ENCODE assay signal across 27 mouse cellular contexts in genomic region chr2:171822156-171822555, GRCm38 (mm10).
DNase-seq lines count a peak whose midpoint lies in the region; ATAC-seq and TF ChIP-seq lines count a peak whose summit lies in the region.
"Had no signal": no experiment of that assay in that cellular context is flagged by ENCODE, and none has a peak within 500 bp of the region (broad histone marks: within the 10 kb centered on the region; RNA-seq: fewer than 3 reads in every experiment).

No protein-coding gene starts in this region.

- TF ChIP-seq CTCF in hindbrain, postnatal 0 days (IDR thresholded peaks at IDR 0.05; ENCODE audit: low read depth) = no peak

- no peaks in the 10 kb centered on the region for H3K27me3 ChIP-seq in hindbrain, postnatal 0 days (ENCODE audit: insufficient read depth, low read length)
- H3K27me3 ChIP-seq in hindbrain, embryonic 11.5 days (ENCODE audit: control insufficient read depth, insufficient read depth, low read length) = no peaks in the 10 kb centered on the region
- H3K27me3 ChIP-seq: CH12.LX; embryonic facial prominence, embryonic 15.5 days; forebrain, embryonic 12.5 days; limb, embryonic 12.5 days; liver, embryonic 15.5 days; midbrain, embryonic 12.5 days; neural tube, embryonic 13.5 days; stomach, embryonic 15.5 days had no signal

- no peak overlapping the region for H3K27ac ChIP-seq in hindbrain, postnatal 0 days
- no peak overlapping the region for H3K27ac ChIP-seq in hindbrain, embryonic 11.5 days (ENCODE audit: low read depth, low read length)
- H3K27ac ChIP-seq: embryonic facial prominence, embryonic 10.5 days; embryonic facial prominence, embryonic 15.5 days; forebrain, embryonic 12.5 days; hindbrain, embryonic 14.5 days; left cerebral cortex, adult 2 months; limb, embryonic 12.5 days; liver, embryonic 15.5 days; midbrain, embryonic 12.5 days; neural tube, embryonic 13.5 days; stomach, embryonic 15.5 days had no signal

- peak; percentile 16 to 25 for DNase-seq in cerebellum, postnatal 10 days
- no peak for DNase-seq in cerebellum, adult 9-10 months
- DNase-seq in heart, adult 11 months = peak; percentile 93
- no peak for DNase-seq in heart, postnatal 10 days
- DNase-seq in hindbrain, postnatal 0 days (ENCODE audit: low spot score) = peak; percentile 40
- DNase-seq in hindbrain, embryonic 11.5 days (ENCODE audit: low spot score) = no peak
- peak; percentile 43 for DNase-seq in gastrocnemius, postnatal 25 days
- no peak for DNase-seq in right cerebral cortex, postnatal 36 days (ENCODE audit: low spot score in 2 of 2)
- DNase-seq: adrenal gland, postnatal 10 days; cerebellum, adult 18-20 months; cerebellum, postnatal 25 days; heart, postnatal 36 days; kidney, adult 11 months; kidney, postnatal 25 days; lung, embryonic 14.5 days had no signal

- no peaks in the 10 kb centered on the region for H3K36me3 ChIP-seq in hindbrain, postnatal 0 days (ENCODE audit: insufficient read depth, low read length)
- no peaks in the 10 kb centered on the region for H3K36me3 ChIP-seq in hindbrain, embryonic 11.5 days (ENCODE audit: control insufficient read depth, insufficient read depth, low read length)
- H3K36me3 ChIP-seq: embryonic facial prominence, embryonic 10.5 days; embryonic facial prominence, embryonic 15.5 days; forebrain, embryonic 12.5 days; limb, embryonic 12.5 days; liver, embryonic 15.5 days; midbrain, embryonic 12.5 days; neural tube, embryonic 13.5 days; stomach, embryonic 15.5 days had no signal

- intact Hi-C loops in heart, postnatal 10 days (cut with DNase I) = no loop called here

- H3K4me1 ChIP-seq in hindbrain, postnatal 0 days (ENCODE audit: insufficient read depth, low read length) = no peaks in the 10 kb centered on the region
- no peaks in the 10 kb centered on the region for H3K4me1 ChIP-seq in hindbrain, embryonic 11.5 days (replicated peaks; ENCODE audit: control insufficient read depth, insufficient read depth, low read length)
- H3K4me1 ChIP-seq: embryonic facial prominence, embryonic 10.5 days; embryonic facial prominence, embryonic 15.5 days; forebrain, embryonic 12.5 days; limb, embryonic 12.5 days; liver, embryonic 15.5 days; midbrain, embryonic 12.5 days; neural tube, embryonic 13.5 days; stomach, embryonic 15.5 days had no signal

- no peak overlapping the region for H3K4me2 ChIP-seq in hindbrain, postnatal 0 days (ENCODE audit: low read depth, low read length)
- H3K4me2 ChIP-seq in hindbrain, embryonic 11.5 days (replicated peaks; ENCODE audit: low read depth, low read length) = no peak overlapping the region
- H3K4me2 ChIP-seq: embryonic facial prominence, embryonic 15.5 days; forebrain, embryonic 12.5 days; hindbrain, embryonic 14.5 days; limb, embryonic 12.5 days; liver, embryonic 15.5 days; lung, embryonic 14.5 days; midbrain, embryonic 12.5 days; neural tube, embryonic 13.5 days; stomach, embryonic 15.5 days had no signal

- H3K4me3 ChIP-seq in hindbrain, postnatal 0 days (ENCODE audit: low read length) = no peak overlapping the region
- H3K4me3 ChIP-seq in hindbrain, embryonic 11.5 days (ENCODE audit: low read depth, low read length) = no peak overlapping the region
- H3K4me3 ChIP-seq: embryonic facial prominence, embryonic 10.5 days; embryonic facial prominence, embryonic 15.5 days; forebrain, embryonic 12.5 days; left cerebral cortex, adult 2 months; limb, embryonic 12.5 days; liver, embryonic 15.5 days; midbrain, embryonic 12.5 days; neural tube, embryonic 13.5 days; stomach, embryonic 15.5 days had no signal

- no peak for ATAC-seq in hindbrain, postnatal 0 days
- no peak for ATAC-seq in hindbrain, embryonic 11.5 days (ENCODE audit: low FRiP score)
- ATAC-seq: inflammation-experienced regulatory T-cells, adult 6 months had no signal

- no peak overlapping the region for H3K9ac ChIP-seq in hindbrain, postnatal 0 days (replicated peaks; ENCODE audit: low read length)
- no peak overlapping the region for H3K9ac ChIP-seq in hindbrain, embryonic 11.5 days (ENCODE audit: low read depth, low read length)
- H3K9ac ChIP-seq: embryonic facial prominence, embryonic 15.5 days; forebrain, embryonic 12.5 days; hindbrain, embryonic 14.5 days; limb, embryonic 12.5 days; liver, embryonic 15.5 days; lung, embryonic 14.5 days; midbrain, embryonic 12.5 days; neural tube, embryonic 13.5 days; stomach, embryonic 15.5 days had no signal

- WGBS in hindbrain, postnatal 0 days = 50% methylated on average over 6 of the region's 6 CpGs
- 91% methylated on average over 6 of the region's 6 CpGs for WGBS in hindbrain, embryonic 11.5 days

- H3K9me3 ChIP-seq in hindbrain, postnatal 0 days (ENCODE audit: low read length) = no peaks in the 10 kb centered on the region
- no peaks in the 10 kb centered on the region for H3K9me3 ChIP-seq in hindbrain, embryonic 11.5 days (ENCODE audit: control insufficient read depth, low read length)
- H3K9me3 ChIP-seq: embryonic facial prominence, embryonic 10.5 days; embryonic facial prominence, embryonic 15.5 days; forebrain, embryonic 12.5 days; limb, embryonic 12.5 days; liver, embryonic 15.5 days; midbrain, embryonic 12.5 days; neural tube, embryonic 13.5 days; stomach, embryonic 15.5 days had no signal

Comparison
In these comparisons a context has a peak if more than half of its experiments do, and no peak if none do; other contexts are left out.
1. DNase-seq: peak in cerebellum, postnatal 10 days (2 of 2), heart, adult 11 months (single experiment), hindbrain, postnatal 0 days (single experiment) and gastrocnemius, postnatal 25 days (single experiment); none in cerebellum, adult 9-10 months (single experiment), heart, postnatal 10 days (0 of 2), hindbrain, embryonic 11.5 days (single experiment) and right cerebral cortex, postnatal 36 days (0 of 2).